Mouse (Mus musculus): ENCODE results near the gene Pced1b.

Gene Pced1b

GRCm38 (mm10) chr15:97257206-97257775, 10.4 kb downstream of the Pced1b start:
- no peak for DNase-seq (ENCODE audit: low spot score)

DNA sequence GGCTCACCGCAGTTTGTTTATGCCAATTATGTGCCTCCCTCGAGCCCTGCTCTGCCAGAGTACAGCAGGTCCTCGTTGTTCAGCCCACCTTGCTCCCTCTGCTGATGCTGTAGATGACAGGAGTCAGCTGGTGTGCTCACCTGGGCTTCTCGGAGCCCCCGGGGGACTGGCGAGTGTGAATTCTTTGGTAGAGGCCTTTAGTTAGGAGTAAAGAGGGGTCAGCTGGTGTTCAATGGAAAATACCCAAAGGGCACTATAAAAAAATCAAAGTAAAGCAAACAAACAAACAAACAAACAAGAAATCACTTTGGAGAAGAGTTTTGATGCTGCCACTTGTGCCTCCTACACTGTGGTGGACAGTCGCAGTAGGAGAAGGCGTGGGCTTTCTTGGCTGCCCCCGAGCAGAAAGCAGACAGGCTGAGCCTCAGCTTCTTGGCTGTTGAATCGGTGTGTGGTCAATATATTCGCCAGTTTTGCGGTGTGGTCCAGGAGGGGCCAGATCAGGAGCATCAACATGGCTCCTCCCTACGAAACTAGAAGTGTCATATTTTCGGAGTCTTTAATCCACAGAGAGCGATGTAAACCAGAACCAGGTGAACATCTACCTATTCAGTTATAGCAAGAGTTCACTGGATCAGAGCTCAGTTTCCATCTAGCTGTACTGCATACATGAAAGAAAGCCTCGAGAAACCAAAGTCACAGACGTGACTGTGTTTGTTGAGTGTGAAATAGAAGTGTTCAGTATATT, 11.8 kb downstream of the Pced1b start:
- DNase-seq (ENCODE audit: low spot score), result no peak

DNA sequence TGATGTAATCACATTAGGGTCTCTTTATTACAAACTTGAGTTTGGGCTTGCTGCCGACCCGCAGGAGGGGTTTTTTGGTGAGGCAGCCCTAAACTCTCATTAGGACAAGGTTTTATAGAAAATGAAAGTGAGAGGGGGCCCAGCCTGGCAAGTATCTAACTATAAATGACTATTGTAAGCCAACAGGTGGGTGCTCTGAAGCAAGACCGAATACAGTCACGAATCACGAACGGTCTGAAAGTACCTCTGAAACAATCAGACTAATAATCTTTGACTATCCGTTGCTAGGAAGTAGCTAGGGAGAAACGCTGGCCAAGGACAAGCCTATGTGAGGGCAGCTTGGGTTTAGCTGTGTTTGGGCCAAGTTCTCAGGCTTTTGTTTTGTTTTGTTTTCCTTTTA, 12.4 kb downstream of the Pced1b start:
- DNase-seq (ENCODE audit: low spot score), result no peak

- no peak for DNase-seq (ENCODE audit: low spot score)
Observed at GRCm38 (mm10) chr15:97259968-97260597, 13.2 kb downstream of the Pced1b start.

- no peak for DNase-seq (ENCODE audit: low spot score)
Observed at GRCm38 (mm10) chr15:97262251-97262650, 15.3 kb downstream of the Pced1b start.

GRCm38 (mm10) chr15:97266236-97266845, 19.4 kb downstream of the Pced1b start:
- DNase-seq (ENCODE audit: low spot score), result no peak

- no peak for DNase-seq (ENCODE audit: low spot score)
Observed at GRCm38 (mm10) chr15:97267094-97267695, 20.3 kb downstream of the Pced1b start.

DNA sequence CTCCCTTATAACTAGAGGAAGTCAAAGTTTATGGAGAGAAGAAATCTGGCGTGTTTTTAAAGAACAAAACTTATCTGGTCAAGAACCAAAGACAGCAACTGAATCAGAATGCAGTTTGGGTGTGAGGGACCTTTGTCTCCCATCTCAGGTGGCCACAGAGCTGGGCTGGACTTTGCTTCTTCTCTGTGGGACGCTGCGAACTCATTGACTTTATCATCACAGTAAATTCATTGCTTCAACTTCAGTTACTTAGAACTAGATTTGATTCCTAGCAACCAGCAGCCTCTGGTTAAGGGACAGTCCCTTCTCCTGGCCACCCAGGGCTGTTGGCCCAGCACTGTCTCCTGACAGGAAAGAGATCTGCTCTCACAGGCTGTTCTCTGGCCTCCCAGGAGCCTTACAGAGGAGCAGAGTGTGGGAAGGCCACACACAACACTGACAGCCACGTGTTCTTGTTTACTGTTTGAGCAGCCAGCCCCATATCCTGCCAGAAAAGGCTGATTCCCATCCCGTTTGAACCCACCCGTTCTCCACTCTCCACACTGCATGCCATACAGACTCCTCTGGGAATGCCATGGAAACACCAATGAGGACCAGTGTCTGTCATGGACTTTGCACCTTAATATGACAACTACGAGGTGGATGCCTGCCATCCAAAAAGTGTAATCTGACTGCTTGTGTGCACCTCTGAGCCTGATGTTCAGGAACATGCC, 25.2 kb downstream of the Pced1b start:
- DNase-seq (ENCODE audit: low spot score), result no peak

- DNase-seq (ENCODE audit: low spot score), result no peak
Observed at GRCm38 (mm10) chr15:97272831-97273230, 25.9 kb downstream of the Pced1b start.

DNA sequence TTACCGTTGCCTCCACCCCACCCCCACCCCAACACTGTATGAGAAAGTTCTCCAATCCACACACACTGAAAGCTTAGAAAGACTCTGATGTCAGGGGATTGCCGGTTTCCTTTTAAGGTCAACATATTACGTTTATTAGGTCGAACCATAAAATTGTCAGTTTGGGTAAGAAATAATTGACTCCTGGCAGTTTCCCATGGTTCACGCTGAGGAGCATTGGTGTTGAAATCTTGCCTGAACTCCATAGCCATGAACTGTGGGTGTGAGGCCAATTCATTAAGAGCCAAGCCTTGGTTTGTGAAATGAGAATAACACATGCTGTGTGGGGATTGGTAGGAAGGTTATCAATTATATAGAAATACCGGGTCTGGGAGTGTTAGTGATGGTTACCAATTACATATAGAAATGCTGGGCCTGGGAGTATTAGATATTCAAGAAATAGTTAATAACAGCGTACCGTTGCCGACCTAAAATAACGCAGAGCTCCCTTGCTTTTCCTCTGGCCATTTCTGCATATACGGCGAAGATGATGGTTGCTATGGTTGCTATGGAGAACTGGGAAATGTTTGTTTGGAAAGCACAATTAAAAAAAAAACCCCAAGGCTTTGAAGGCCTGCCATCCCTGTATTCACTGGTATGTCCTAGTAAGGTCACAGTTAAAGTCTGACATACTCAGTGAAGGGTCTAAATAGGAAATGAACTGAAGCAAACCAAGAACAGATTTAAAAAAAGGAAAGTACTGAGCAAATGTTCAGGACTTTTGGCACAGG, 28.9 kb downstream of the Pced1b start:
- no peak for DNase-seq (ENCODE audit: low spot score)

GRCm38 (mm10) chr15:97276660-97277153, 29.8 kb downstream of the Pced1b start:
- DNase-seq (ENCODE audit: low spot score), result no peak

GRCm38 (mm10) chr15:97277328-97277727, 30.4 kb downstream of the Pced1b start:
- DNase-seq (ENCODE audit: low spot score), result no peak

- DNase-seq (ENCODE audit: low spot score), result no peak
Observed at GRCm38 (mm10) chr15:97278340-97278948, 31.5 kb downstream of the Pced1b start.

GRCm38 (mm10) chr15:97280131-97280530, 33.2 kb downstream of the Pced1b start:
- no peak for DNase-seq (ENCODE audit: low spot score)

DNA sequence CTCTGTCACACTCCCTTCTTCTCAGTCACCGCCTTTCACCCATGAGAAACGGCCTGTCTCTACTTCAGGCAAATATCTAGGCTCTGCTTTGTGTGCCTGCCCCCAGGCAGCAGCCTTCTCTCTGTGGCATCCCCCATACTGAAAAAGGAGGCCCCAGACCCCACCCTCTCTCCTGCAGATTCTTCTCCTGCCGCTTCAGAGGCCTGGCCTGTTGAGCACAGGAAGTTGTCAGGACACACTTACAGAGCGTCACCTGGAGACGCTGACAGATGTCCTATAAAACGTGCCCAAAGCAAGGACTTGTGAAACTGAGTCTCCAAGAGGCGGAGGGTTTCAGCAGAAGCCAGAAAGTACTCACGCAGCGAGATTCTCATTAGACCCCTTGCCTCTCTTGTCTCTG, 33.9 kb downstream of the Pced1b start:
- DNase-seq (ENCODE audit: low spot score), result no peak

DNA sequence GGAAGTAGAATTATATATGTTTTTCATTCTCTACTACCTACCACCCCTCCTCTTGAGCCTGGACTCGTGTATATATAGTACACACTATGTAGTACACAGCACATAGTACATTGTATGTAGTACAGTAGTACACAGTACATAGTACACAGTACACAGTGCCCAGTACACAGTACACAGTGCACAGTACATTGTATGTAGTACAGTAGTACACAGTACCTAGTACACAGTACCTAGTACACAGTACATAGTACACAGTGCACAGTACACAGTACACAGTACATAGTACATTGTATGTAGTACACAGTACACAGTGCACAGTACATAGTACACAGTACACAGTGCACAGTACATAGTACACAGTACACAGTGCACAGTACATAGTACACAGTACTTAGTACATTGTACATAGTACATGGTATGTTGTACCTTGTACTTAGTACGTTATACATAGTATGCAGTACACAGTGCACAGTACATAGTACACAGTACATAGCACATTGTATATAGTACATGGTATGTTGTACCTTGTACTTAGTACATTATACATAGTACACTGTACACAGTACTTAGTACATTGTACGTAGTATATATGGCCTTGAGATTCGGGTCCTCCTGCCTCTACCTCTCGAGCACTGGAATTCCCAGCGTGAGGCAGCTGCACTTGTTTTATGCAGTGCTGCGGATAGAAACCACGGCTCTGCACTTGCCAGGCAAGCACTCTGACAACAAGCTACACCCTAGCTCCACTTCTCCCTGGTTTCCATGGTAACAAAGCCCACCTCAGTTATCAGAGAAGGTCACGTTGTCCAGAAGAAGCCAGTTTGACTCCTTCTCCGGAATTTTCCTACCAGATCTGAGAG, 35.0 kb downstream of the Pced1b start:
- DNase-seq (ENCODE audit: low spot score), result peak; percentile 27

DNA sequence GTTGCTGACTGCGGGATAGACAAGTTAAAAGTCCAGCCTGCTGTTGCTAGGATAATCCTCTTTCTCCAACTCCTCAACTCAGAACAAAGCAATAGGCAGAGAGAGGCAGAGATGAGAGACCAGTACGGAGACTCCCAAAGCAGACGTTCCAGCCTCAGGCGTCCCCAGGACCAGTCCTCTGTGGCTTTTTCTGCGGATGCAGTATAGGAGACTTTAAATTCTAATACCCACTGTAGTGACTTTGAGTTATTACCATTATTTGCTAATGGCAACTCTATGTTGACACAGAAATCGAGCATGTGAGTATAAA, 35.6 kb downstream of the Pced1b start:
- DNase-seq (ENCODE audit: low spot score), result no peak

DNA sequence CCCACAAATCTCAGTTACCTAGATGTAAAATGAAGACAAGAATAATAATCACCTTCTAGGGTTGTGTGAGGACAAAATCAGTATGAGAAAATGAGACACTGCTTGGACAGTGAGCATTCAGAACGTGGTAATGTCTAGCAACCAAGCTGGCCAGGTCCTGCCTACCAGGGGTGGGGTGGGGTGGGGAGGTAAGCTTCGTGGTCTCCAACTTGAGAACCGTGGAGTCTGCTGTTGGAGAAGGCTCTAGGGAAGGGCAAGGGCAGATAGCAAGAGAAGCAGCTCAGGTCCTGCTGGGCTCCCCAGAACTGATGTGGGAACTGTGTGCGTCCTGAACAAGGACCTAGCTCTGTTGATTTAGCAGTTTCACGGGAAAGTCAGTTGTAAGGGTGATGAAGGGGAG, 37.3 kb downstream of the Pced1b start:
- DNase-seq (ENCODE audit: low spot score), result no peak

- DNase-seq (ENCODE audit: low spot score), result no peak
Observed at GRCm38 (mm10) chr15:97285665-97286212, 38.8 kb downstream of the Pced1b start.

All from embryo, embryonic 10.5 days (tissue).